Mouse (Mus musculus) heart, postnatal 0 days (tissue): ENCODE data around the gene Tmprss11b.

Experiments used
- CTCF ChIP-seq: IDR thresholded peaks from 2 replicates; pipeline ENCODE4 v1.5.1; 2016; ENCODE audit warnings: antibody characterized with exemption, control low read depth, low read depth
- EP300 ChIP-seq: IDR thresholded peaks from 2 replicates; pipeline ENCODE4 v1.6.1; 2016; ENCODE audit warnings: antibody characterized with exemption, low read depth

GRCm38 (mm10) chr5:86632324-86632723 lies 43.8 kb downstream of the Tmprss11b start, which contains the start of gene Tmprss11f:
- TF ChIP-seq CTCF (no peak), EP300 (no peak)
